ENCODE assay signal across 8 mouse cellular contexts in genomic region chrX:74084946-74085498, GRCm38 (mm10). TPM values are rescaled to one million over a fixed set of nuclear protein-coding genes. Genes with fewer than 3 reads are reported as not detected.
DNase-seq lines count a peak whose midpoint lies in the region; ATAC-seq lines count a peak whose summit lies in the region.

No protein-coding gene starts in this region.

- WGBS in embryonic facial prominence, embryonic 11.5 days = 14% methylated on average over 28 of the region's 56 CpGs
- 8% methylated on average over 28 of the region's 56 CpGs for WGBS in limb, embryonic 10.5 days
- 24% methylated on average over 36 of the region's 56 CpGs for WGBS in midbrain, embryonic 12.5 days

- DNase-seq in 3134 (ENCODE audit: extremely low read depth, insufficient read length, low spot score) = peak; percentile 84
- peak; percentile 79 for DNase-seq in adrenal gland, postnatal 25 days
- DNase-seq in embryonic facial prominence, embryonic 11.5 days (ENCODE audit: low spot score) = peak; percentile 84
- DNase-seq in heart, adult 11 months = peak; percentile 99
- DNase-seq in kidney, adult 11 months = peak; percentile 74
- DNase-seq in limb, embryonic 10.5 days (ENCODE audit: low spot score) = peak; percentile 84
- peak; percentile 92 for DNase-seq in skeletal muscle tissue, adult 2 months (ENCODE audit: low read depth, low spot score)

- H3K27me3 ChIP-seq in embryonic facial prominence, embryonic 11.5 days (ENCODE audit: control insufficient read depth, insufficient read depth, low read length) = no peaks in the 10 kb centered on the region
- H3K27me3 ChIP-seq in limb, embryonic 10.5 days (ENCODE audit: low read depth, poor library complexity, severe bottlenecking) = peaks cover 44% of the 10 kb centered on the region
- H3K27me3 ChIP-seq in midbrain, embryonic 12.5 days = no peaks in the 10 kb centered on the region

- peak overlapping the region; percentile 58 for H3K4me3 ChIP-seq in embryonic facial prominence, embryonic 11.5 days (ENCODE audit: low read depth, low read length)
- H3K4me3 ChIP-seq in limb, embryonic 10.5 days = peak overlapping the region; percentile 68
- peak overlapping the region; percentile 62 for H3K4me3 ChIP-seq in midbrain, embryonic 12.5 days

- peak overlapping the region; percentile 53 for H3K4me2 ChIP-seq in embryonic facial prominence, embryonic 11.5 days (ENCODE audit: low read depth, low read length)
- peak overlapping the region; percentile 59 for H3K4me2 ChIP-seq in midbrain, embryonic 12.5 days (replicated peaks)

- no peaks in the 10 kb centered on the region for H3K9me3 ChIP-seq in embryonic facial prominence, embryonic 11.5 days (replicated peaks; ENCODE audit: control insufficient read depth, low read length)
- no peaks in the 10 kb centered on the region for H3K9me3 ChIP-seq in limb, embryonic 10.5 days (replicated peaks)
- H3K9me3 ChIP-seq in midbrain, embryonic 12.5 days = no peaks in the 10 kb centered on the region

- H3K27ac ChIP-seq in embryonic facial prominence, embryonic 11.5 days (replicated peaks; ENCODE audit: low read depth, low read length) = peak overlapping the region; percentile 93
- peak overlapping the region; percentile 95 for H3K27ac ChIP-seq in limb, embryonic 10.5 days
- H3K27ac ChIP-seq in midbrain, embryonic 12.5 days (replicated peaks) = peak overlapping the region; percentile 95

- no peaks in the 10 kb centered on the region for H3K36me3 ChIP-seq in embryonic facial prominence, embryonic 11.5 days (replicated peaks; ENCODE audit: control insufficient read depth, insufficient read depth, low read depth, low read length)
- no peaks in the 10 kb centered on the region for H3K36me3 ChIP-seq in limb, embryonic 10.5 days
- H3K36me3 ChIP-seq in midbrain, embryonic 12.5 days = no peaks in the 10 kb centered on the region

- H3K4me1 ChIP-seq in embryonic facial prominence, embryonic 11.5 days (ENCODE audit: control insufficient read depth, insufficient read depth, low read length) = no peaks in the 10 kb centered on the region
- H3K4me1 ChIP-seq in limb, embryonic 10.5 days = no peaks in the 10 kb centered on the region
- peaks cover 9% of the 10 kb centered on the region; the same call in 1 of the 2 replicates for H3K4me1 ChIP-seq in midbrain, embryonic 12.5 days

- H3K9ac ChIP-seq in embryonic facial prominence, embryonic 11.5 days (replicated peaks; ENCODE audit: low read length) = peak overlapping the region; percentile 86
- H3K9ac ChIP-seq in midbrain, embryonic 12.5 days (replicated peaks) = peak overlapping the region; percentile 87

- ATAC-seq in embryonic facial prominence, embryonic 11.5 days (replicated peaks; ENCODE audit: insufficient number of reproducible peaks, low FRiP score, low TSS enrichment, low read depth) = peak; percentile 81
- ATAC-seq in midbrain, embryonic 12.5 days (ENCODE audit: low FRiP score, low read depth) = peak; percentile 71

RNA-seq across cellular contexts. Expression of gene Opn1mw, which starts 42.2 kb away (rescaled TPM):
- total RNA-seq in adrenal gland, postnatal 25 days (2021) = not detected in 2 replicates
- not detected in 2 replicates for polyA plus RNA-seq in embryonic facial prominence, embryonic 11.5 days (2014; fragmentation: Nextera tagmentation; extraction: Ambion mirVana)
- polyA plus RNA-seq in limb, embryonic 10.5 days (2016; fragmentation: Nextera tagmentation; extraction: Ambion mirVana) = not detected in 2 replicates
- polyA plus RNA-seq in midbrain, embryonic 12.5 days (2016; fragmentation: Nextera tagmentation; extraction: Ambion mirVana) = not detected in 2 replicates

RNA-seq across cellular contexts. Expression of gene Mecp2, which starts 50.1 kb away (rescaled TPM):
- total RNA-seq in adrenal gland, postnatal 25 days (2021) = 34.3 and 42.6 TPM in 2 replicates
- polyA plus RNA-seq in embryonic facial prominence, embryonic 11.5 days (2014; fragmentation: Nextera tagmentation; extraction: Ambion mirVana) = 12.4 and 13.1 TPM in 2 replicates
- 13.8 and 14.0 TPM in 2 replicates for polyA plus RNA-seq in limb, embryonic 10.5 days (2016; fragmentation: Nextera tagmentation; extraction: Ambion mirVana)
- polyA plus RNA-seq in midbrain, embryonic 12.5 days (2016; fragmentation: Nextera tagmentation; extraction: Ambion mirVana) = 17.8 and 19.7 TPM in 2 replicates

Comparison
In these comparisons a context has a peak if more than half of its experiments do, and no peak if none do; other contexts are left out.
1. Peak in every context shown above with its lines: DNase-seq, ATAC-seq, H3K4me3 ChIP-seq and H3K27ac ChIP-seq.